Mouse (Mus musculus): Measurements from ENCODE around the gene Ebf3. TPM values are rescaled to one million over a fixed set of nuclear protein-coding genes. Genes with fewer than 3 reads are reported as not detected.

The Ebf3 gene
- total and polyA plus RNA-seq, 2 experiments from 2014 or later = 7.1 to 90.4 TPM

GRCm38 (mm10) chr7:137313183-137313903 is 902 bp downstream of the Ebf3 start:
- Histone ChIP-seq H3K9ac (replicated peaks; ENCODE audit: low read length, poor library complexity, severe bottlenecking) (peak overlapping the region; percentile 70), H3K4me3 (ENCODE audit: low read depth, low read length) (peak overlapping the region; percentile 56), H3K4me2 (ENCODE audit: low read depth, low read length, poor library complexity, severe bottlenecking) (peak overlapping the region; percentile 81), H3K36me3 (ENCODE audit: insufficient read depth, low read length) (no peaks in the 10 kb centered on the region), H3K27me3 (ENCODE audit: insufficient read depth, low read length) (peaks cover 15% of the 10 kb centered on the region), H3K9me3 (ENCODE audit: low read length) (no peaks in the 10 kb centered on the region), H3K4me1 (ENCODE audit: insufficient read depth, low read length) (no peaks in the 10 kb centered on the region), H3K27ac (ENCODE audit: low read depth, low read length) (peak overlapping the region; percentile 84)
- no peak for TF ChIP-seq CTCF (IDR thresholded peaks at IDR 0.05)
- WGBS = under 1% methylated on average over 70 of the region's 79 CpGs
- DNase-seq (ENCODE audit: low spot score) (no peak), ATAC-seq (ENCODE audit: low FRiP score) (no peak)

- H3K36me3 ChIP-seq (ENCODE audit: insufficient read depth, low read length) = no peaks in the 10 kb centered on the region
- peak overlapping the region; percentile 70 for H3K9ac ChIP-seq (replicated peaks; ENCODE audit: low read length, poor library complexity, severe bottlenecking)
- peak overlapping the region; percentile 84 for H3K27ac ChIP-seq (ENCODE audit: low read depth, low read length)
- no peak for TF ChIP-seq CTCF (IDR thresholded peaks at IDR 0.05)
- peaks cover 10% of the 10 kb centered on the region for H3K27me3 ChIP-seq (ENCODE audit: insufficient read depth, low read length)
- H3K4me2 ChIP-seq (ENCODE audit: low read depth, low read length, poor library complexity, severe bottlenecking) = peak overlapping the region; percentile 81
- DNase-seq (ENCODE audit: low spot score) (no peak), ATAC-seq (ENCODE audit: low FRiP score) (no peak)
- H3K4me1 ChIP-seq (ENCODE audit: insufficient read depth, low read length) = no peaks in the 10 kb centered on the region
- peak overlapping the region; percentile 56 for H3K4me3 ChIP-seq (ENCODE audit: low read depth, low read length)
- 1% methylated on average over 10 of the region's 10 CpGs for WGBS
- no peaks in the 10 kb centered on the region for H3K9me3 ChIP-seq (ENCODE audit: low read length)
Measured at GRCm38 (mm10) chr7:137312933-137313182, 1.4 kb downstream of the Ebf3 start.

- peak overlapping the region; percentile 70 for H3K9ac ChIP-seq (replicated peaks; ENCODE audit: low read length, poor library complexity, severe bottlenecking)
- peak overlapping the region; percentile 56 for H3K4me3 ChIP-seq (ENCODE audit: low read depth, low read length)
- peak overlapping the region; percentile 81 for H3K4me2 ChIP-seq (ENCODE audit: low read depth, low read length, poor library complexity, severe bottlenecking)
- ATAC-seq (ENCODE audit: low FRiP score) (no peak), DNase-seq (ENCODE audit: low spot score) (no peak)
- WGBS = 12% methylated on average over 17 of the region's 17 CpGs
- H3K36me3 ChIP-seq (ENCODE audit: insufficient read depth, low read length) = no peaks in the 10 kb centered on the region
- peak overlapping the region; percentile 84 for H3K27ac ChIP-seq (ENCODE audit: low read depth, low read length)
- no peaks in the 10 kb centered on the region for H3K4me1 ChIP-seq (ENCODE audit: insufficient read depth, low read length)
- TF ChIP-seq CTCF (IDR thresholded peaks at IDR 0.05) = no peak
- peaks cover 5% of the 10 kb centered on the region for H3K27me3 ChIP-seq (ENCODE audit: insufficient read depth, low read length)
- H3K9me3 ChIP-seq (ENCODE audit: low read length) = no peaks in the 10 kb centered on the region
Measured at GRCm38 (mm10) chr7:137312166-137312932, 1.9 kb downstream of the Ebf3 start.

GRCm38 (mm10) chr7:137311341-137312110 is 2.7 kb downstream of the Ebf3 start:
- Histone ChIP-seq H3K4me3 (ENCODE audit: low read depth, low read length) (peak overlapping the region; percentile 56), H3K36me3 (ENCODE audit: insufficient read depth, low read length) (no peaks in the 10 kb centered on the region), H3K4me1 (ENCODE audit: insufficient read depth, low read length) (no peaks in the 10 kb centered on the region), H3K27ac (ENCODE audit: low read depth, low read length) (no peak overlapping the region), H3K9me3 (ENCODE audit: low read length) (no peaks in the 10 kb centered on the region), H3K4me2 (ENCODE audit: low read depth, low read length, poor library complexity, severe bottlenecking) (peak overlapping the region; percentile 72), H3K27me3 (ENCODE audit: insufficient read depth, low read length) (peaks cover 7% of the 10 kb centered on the region), H3K9ac (replicated peaks; ENCODE audit: low read length, poor library complexity, severe bottlenecking) (peak overlapping the region; percentile 73; the same call in 1 of the 2 replicates)
- DNase-seq (ENCODE audit: low spot score) (no peak), ATAC-seq (ENCODE audit: low FRiP score) (no peak)
- no peak for TF ChIP-seq CTCF (IDR thresholded peaks at IDR 0.05)
- 13% methylated on average over 8 of the region's 8 CpGs for WGBS

- Histone ChIP-seq H3K9ac (replicated peaks; ENCODE audit: low read length, poor library complexity, severe bottlenecking) (peak overlapping the region; percentile 73), H3K4me1 (ENCODE audit: insufficient read depth, low read length) (no peaks in the 10 kb centered on the region), H3K4me3 (ENCODE audit: low read depth, low read length) (peak overlapping the region; percentile 56), H3K36me3 (ENCODE audit: insufficient read depth, low read length) (no peaks in the 10 kb centered on the region), H3K9me3 (ENCODE audit: low read length) (no peaks in the 10 kb centered on the region), H3K27ac (ENCODE audit: low read depth, low read length) (peak overlapping the region; percentile 74), H3K27me3 (ENCODE audit: insufficient read depth, low read length) (peaks cover 7% of the 10 kb centered on the region), H3K4me2 (ENCODE audit: low read depth, low read length, poor library complexity, severe bottlenecking) (peak overlapping the region; percentile 72)
- DNase-seq (ENCODE audit: low spot score) (no peak), ATAC-seq (ENCODE audit: low FRiP score) (no peak)
- 6% methylated on average over 11 of the region's 11 CpGs for WGBS
- no peak for TF ChIP-seq CTCF (IDR thresholded peaks at IDR 0.05)
Measured at GRCm38 (mm10) chr7:137310876-137311275, 3.4 kb downstream of the Ebf3 start.
